Mouse (Mus musculus): ENCODE measurements around the gene Midn. TPM values are rescaled to one million over a fixed set of nuclear protein-coding genes. Genes with fewer than 3 reads are reported as not detected.

The Midn gene
- total RNA-seq, 2 experiments from 2014 or later: 34.3 to 62.7 TPM

- DNase-seq: peak; percentile 11
These were observed 18.2 kb upstream of the Midn start for GRCm38 (mm10) chr10:80129846-80130245.

DNA sequence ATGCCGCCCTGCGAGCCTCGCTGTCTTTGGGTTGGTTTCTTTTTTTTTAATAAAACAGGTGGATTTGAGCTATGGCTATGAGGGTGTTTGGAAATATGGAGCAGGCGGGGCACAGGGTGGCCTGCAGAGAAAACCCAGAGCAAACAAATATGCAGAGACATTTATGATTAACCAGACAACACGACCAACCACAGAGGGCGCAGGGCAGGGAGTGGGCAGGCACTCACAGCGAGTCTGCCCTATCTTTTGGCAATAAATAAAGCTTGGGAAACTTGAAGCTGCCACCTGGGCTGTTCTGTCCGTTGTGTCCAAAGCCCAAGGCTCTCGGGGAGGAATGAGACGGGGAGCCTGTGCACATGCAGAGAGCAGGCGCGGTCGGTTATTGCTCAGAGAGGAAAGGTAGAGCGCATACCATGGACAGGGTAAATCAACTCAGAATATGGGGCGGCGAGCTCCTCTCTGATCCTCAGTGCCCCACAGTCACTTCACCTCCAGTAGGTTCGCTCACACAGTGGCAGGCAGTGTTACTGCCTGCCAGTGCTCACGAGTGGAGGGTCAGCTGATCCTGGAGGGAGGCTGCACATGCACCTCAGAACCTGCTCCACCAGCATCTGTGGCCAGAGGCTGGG, 17.6 kb upstream of the Midn start:
- DNase-seq: no peak

GRCm38 (mm10) chr10:80131316-80131951, 16.6 kb upstream of the Midn start:
- no peak for DNase-seq

DNA sequence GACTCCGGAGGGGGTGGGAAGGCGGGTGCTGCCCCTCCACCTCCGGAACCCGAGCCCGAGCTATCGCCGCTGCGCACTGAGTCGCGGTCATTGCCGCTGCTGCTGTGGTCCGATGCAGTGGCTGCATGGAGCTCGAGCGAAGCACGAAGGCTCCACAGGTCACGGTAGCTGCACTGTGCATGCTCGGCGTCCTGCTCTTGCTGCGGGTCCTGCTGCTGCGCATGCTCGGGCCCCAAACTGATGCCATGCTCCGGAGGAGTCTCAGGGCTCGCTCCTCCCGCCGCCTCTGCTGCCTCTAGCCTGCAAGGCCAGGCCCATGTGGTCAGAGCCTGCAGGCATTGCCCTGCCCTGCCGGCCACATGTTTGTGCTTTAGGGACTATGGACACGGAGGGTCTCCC, 16.1 kb upstream of the Midn start:
- no peak for DNase-seq

- DNase-seq: peak; percentile 55
These were observed 14.7 kb upstream of the Midn start for GRCm38 (mm10) chr10:80133226-80133849.

DNA sequence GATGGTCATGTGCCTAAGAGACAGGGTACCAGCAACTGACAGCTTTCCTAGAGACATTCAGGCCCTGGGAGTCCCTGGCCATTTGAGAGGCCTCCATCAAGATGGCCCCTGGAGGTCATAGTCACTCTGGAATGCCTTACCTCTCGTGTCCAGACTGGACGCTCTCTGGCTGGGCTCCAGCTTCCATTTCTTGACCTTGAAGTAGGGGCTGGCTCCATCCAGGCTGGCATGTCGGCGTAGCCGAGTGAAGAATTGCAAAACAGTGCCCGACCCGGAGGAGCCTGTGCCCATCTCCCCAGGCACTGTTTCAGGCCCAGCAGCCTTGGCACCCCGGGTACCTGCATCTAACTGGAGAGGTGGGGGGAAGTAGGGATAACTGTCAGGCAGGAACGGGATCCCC, 13.7 kb upstream of the Midn start:
- peak; percentile 15 for DNase-seq

GRCm38 (mm10) chr10:80135161-80135560, 12.9 kb upstream of the Midn start:
- no peak for DNase-seq

DNA sequence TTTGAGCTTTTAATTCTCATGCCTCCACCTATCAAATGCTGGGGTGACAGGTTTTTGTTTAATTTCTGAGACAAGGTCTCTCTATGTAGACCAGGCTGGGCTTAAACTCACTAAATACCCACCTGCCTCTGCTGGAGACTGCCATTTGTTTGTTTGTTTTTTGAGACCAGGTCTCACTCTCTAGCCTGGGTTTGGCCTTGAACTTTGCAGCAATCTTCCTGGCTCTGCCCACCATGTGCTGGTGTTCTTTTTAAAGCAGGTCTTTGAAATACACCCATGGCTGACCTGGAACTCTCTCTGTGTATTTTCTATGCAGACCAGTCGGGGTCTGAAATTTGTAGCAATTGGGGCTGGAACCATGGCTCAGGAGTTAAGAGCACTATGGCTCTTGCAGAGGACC, 12.4 kb upstream of the Midn start:
- no peak for DNase-seq

DNA sequence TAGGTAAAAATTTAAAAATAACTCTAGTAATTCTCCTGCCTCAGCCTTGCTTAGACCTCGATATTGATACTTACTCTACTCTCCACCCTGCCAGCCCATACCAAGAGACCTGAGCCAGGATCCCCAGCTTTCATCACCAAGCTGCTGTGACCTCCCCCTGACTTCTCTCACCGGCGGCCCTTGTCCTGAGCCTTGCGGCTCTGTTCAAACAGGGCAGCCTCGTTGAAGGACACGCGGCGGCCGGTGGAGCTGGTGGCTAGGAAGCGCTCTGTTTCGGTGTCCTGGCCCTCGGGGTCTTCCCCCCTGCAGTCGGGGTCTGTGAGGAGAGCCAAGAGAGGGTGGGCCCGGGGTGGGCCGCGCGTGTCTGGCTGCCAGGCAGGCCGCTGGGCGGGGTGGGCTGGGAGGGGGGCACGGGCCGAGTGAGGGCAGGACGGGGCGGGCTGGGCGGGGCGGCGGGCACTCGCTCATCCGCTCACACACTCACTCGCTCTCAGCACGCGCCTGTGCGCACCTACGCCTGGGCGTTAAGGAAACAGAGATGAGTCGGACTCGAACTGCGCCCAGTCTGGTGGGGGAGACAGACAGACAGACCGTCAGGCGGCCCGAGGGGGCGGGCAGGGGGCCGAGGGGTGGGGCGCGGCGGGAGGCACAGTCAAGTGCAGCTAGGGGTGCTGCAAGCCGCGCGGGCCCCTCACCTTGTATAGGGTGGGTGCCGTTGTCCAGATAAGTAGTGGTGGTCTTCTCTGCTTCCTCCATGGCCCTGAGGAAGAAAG, 11.7 kb upstream of the Midn start:
- DNase-seq: peak; percentile 13

DNA sequence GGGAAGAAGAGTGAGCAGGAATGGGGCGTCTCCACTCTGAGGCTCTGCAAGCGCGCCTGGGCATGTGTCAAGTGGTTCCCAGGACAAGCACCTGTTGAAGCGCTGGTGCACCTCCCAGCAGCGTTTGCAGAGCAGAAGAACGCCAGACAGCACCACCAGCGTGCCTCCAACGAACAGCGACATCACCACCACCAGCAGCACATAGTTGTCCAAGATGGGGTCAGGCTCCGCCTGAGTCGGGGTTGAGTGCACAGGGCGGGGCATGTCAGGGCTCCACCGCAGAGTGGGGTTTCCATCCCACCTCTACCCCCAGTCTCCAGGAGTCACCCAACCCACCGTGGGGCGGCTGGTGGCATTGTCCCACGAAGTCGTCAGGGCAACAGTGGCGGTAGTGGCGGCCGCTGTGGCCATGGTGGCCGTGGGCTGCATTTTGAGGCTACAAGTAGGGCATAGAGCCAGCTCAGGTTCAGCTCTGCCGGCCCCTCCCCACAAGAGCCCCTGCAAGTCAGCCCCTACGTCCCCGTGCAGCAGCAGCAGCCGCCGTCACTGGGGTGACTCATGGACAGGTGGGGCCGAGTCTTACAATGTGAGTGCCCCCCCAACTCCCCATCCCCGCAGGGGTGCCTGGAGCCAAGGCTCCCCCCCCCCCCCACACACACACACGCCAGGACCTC, 11.0 kb upstream of the Midn start:
- peak; percentile 16 for DNase-seq

DNA sequence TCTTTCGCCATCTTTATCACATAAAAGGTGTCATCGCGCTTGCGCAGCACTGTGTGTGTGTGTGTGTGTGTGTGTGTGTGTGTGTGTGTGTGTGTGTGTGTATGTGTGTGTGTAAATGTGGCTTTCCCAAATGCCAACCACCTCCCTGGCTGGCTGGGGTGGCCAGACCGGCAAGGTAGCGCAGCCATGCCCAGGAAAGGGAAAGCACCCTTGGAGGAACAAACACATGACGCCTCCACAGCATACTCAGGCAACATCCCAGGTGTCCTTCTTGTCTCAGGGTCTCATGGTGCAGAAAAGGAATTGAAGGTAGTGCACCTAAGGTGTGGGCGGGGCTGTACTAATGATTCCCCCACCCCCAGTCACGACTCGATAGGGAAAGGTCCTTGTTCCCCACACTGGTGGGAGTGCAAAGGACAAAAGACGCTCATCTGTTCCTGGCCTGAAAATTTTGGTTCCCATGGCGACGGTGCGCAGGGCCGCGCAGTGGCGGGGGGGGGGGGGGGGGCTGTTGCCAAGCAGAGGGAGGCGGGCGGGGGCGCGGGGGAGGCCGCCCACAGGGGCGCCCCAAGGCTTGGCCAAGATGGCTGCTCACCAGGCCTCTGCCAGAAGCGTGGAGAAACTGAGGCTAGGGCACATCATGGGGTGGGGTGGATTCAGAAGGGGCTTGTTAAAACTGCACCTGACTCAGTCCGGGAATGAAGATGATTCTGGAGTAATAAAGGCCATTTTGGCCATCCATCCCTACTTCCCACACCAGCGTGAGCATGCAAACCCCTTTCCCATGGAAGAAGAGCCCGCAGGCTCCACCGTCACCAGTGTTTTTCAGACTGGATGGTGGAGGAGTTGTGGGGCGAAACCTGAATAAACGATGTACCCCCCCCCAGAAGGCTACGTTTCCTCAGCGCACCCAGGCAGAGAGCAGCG, 10.2 kb upstream of the Midn start:
- peak; percentile 7 for DNase-seq

DNA sequence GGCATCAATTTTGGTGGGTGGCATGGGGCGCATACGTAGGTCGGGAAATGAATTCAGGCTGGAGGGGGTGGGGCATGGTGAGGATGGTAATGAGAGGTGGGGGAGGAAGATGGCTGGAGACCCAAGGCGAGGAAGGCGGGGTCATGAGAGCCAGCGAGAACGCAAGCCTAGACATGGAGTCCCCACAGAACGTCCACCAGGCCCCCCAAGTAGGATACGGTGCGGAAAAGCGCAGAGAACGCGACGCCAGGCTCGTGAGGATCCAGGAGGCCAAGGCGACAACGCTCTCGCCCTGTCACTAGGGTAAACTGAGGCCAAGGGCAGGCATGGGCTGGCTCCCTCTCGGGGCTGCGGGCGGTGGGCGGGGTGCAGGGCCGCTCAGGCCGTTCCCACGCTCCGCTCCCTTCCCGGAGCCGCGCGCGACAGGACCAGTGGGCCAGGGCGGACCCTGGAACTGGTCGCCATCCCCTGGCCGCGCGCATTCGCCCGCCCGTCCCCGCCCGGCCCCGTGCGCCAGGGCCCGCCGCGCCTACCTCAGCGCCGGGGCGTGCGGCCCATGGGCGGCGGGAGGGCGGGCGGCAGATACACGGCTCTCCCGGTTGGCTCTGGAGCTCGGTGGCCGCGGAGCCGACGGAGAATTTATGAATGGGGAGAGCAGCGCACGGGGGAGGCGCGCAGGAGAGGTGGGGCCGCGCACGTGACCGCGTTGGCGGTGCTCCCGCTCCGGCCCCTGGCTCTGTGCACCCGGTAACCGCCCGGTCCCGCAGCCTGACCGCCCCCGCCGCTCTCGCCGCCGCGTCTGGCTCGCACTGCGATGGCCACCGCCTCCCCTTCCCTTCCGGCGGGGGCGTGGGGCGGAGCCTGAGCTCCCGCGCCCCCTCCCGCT, 9.3 kb upstream of the Midn start, which contains the start of gene Atp5d:
Gene Atp5d (plus strand): TSS at position 80 of the 886 bp plus-strand sequence.
- peak; percentile 8 for DNase-seq

GRCm38 (mm10) chr10:80139439-80139775, 8.7 kb upstream of the Midn start:
- DNase-seq: no peak

- DNase-seq: no peak
These were observed 8.0 kb upstream of the Midn start for GRCm38 (mm10) chr10:80139975-80140665.

DNA sequence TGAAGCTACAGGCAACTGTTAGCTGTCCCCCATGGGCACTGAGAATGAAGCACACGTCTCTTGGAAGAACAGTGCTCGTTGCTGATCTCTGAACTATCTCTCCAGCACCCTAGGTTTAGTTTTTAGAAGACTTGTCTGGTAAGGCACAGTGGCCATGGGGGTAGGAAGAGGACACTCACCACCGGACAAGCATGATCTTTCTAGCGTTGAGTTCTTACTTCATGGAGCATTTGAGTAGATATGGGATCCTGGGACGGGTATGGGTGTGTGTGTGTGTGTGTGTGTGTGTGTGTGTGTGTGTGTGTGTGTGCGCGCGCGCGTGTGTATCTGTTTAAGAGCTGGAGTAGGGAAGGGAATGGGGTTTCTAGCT, 7.4 kb upstream of the Midn start, which contains the start of gene Cbarp:
Gene Cbarp (minus strand): TSS at position 170 of the 370 bp plus-strand sequence.
- no peak for DNase-seq

DNA sequence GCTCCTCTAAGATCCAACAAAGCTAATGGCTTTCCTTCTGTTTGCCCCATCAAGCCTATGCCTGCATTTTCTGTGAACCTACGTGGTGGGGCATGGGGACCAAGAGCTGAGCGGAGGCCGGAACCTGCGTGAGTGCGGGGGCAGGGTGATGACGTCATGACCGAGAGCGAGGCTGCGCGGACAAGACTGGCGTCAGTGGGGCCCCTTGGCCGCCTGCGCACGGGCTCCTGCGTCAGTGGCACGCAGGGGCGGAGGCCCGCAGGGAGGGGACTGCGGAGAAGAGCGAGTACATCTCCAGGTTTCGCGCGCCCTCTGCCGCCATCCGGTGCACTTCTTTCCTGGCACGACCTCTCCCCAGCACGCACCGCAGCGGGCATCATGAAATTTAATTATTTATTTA, 6.8 kb upstream of the Midn start:
- DNase-seq: peak; percentile 85

- peak; percentile 89 for DNase-seq
These were observed 6.1 kb upstream of the Midn start for GRCm38 (mm10) chr10:80141786-80142529.

GRCm38 (mm10) chr10:80142530-80142925, 5.5 kb upstream of the Midn start:
- no peak for DNase-seq

DNA sequence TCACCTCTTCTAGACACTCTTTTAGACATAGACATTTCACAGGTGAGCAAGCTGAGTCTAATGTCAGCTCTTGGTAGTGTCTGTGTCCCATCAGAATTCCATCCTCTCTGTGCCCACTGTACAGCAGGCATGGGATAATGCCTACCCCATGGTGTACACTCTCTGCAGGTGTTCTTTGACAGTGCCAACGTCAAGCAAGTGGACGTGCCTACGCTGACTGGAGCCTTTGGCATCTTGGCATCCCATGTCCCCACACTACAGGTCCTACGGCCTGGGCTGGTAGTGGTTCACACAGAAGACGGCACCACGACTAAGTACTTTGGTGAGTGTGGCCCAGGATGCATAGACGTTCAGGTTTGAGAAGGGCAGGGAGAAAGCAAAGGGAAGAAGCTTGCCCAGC, 4.4 kb upstream of the Midn start:
- no peak for DNase-seq

Measured in gastrocnemius, postnatal 10 days (tissue).